Mouse (Mus musculus): ENCODE measurements around the gene Gm10477.
"Not testable (repeated sequence)": the region's sequence is repeated elsewhere in the genome, so short reads cannot be mapped to it uniquely, and the experiment has no call there.

The Gm10477 gene

GRCm38 (mm10) chrX:56524442-56524841 is at the start of gene Gm10477:
Gm10477 (plus strand) TSS chrX:56524742.
- in situ Hi-C loops (cut with MboI; ENCODE audit: low pct_unique_long_range_greater_than_20kb in 1 of 2, low sequenced_read_pairs in 2 of 2, unreplicated experiment in 1 of 2) = not testable (repeated sequence)

- in situ Hi-C loops (cut with MboI; ENCODE audit: low pct_unique_long_range_greater_than_20kb in 1 of 2, low sequenced_read_pairs in 2 of 2, unreplicated experiment in 1 of 2) = no loop called here
These were observed 47.0 kb upstream of the Gm10477 start for GRCm38 (mm10) chrX:56477553-56477952.

GRCm38 (mm10) chrX:56481906-56482305 is 42.6 kb upstream of the Gm10477 start:
- in situ Hi-C loops (cut with MboI; ENCODE audit: low pct_unique_long_range_greater_than_20kb in 1 of 2, low sequenced_read_pairs in 2 of 2, unreplicated experiment in 1 of 2) = loop anchor here in 1 of 2 experiments (10.0 kb wide), 1 partner anchor 47 kb away; no protein-coding TSS in a partner anchor

- in situ Hi-C loops (cut with MboI; ENCODE audit: low pct_unique_long_range_greater_than_20kb in 1 of 2, low sequenced_read_pairs in 2 of 2, unreplicated experiment in 1 of 2) = loop anchor here (10.0 kb wide), 1 partner anchor 55 kb away; no protein-coding TSS in a partner anchor
These were observed 34.8 kb upstream of the Gm10477 start for GRCm38 (mm10) chrX:56489758-56490157.

- in situ Hi-C loops (cut with MboI; ENCODE audit: low pct_unique_long_range_greater_than_20kb in 1 of 2, low sequenced_read_pairs in 2 of 2, unreplicated experiment in 1 of 2) = loop anchor here in 1 of 2 experiments (10.0 kb wide), 1 partner anchor 62 kb away; no protein-coding TSS in a partner anchor
These were observed 27.3 kb upstream of the Gm10477 start for GRCm38 (mm10) chrX:56497241-56497640.

- in situ Hi-C loops (cut with MboI; ENCODE audit: low pct_unique_long_range_greater_than_20kb in 1 of 2, low sequenced_read_pairs in 2 of 2, unreplicated experiment in 1 of 2) = loop anchor here in 1 of 2 experiments (25.0 kb wide), 1 partner anchor 256 kb away; no protein-coding TSS in a partner anchor
These were observed 6.7 kb downstream of the Gm10477 start for GRCm38 (mm10) chrX:56531266-56531665.

GRCm38 (mm10) chrX:56537162-56537561 is 12.6 kb downstream of the Gm10477 start:
- in situ Hi-C loops (cut with MboI; ENCODE audit: low pct_unique_long_range_greater_than_20kb in 1 of 2, low sequenced_read_pairs in 2 of 2, unreplicated experiment in 1 of 2) = loop anchor here in 1 of 2 experiments (25.0 kb wide), 1 partner anchor 250 kb away; no protein-coding TSS in a partner anchor

GRCm38 (mm10) chrX:56549506-56549905 is 25.0 kb downstream of the Gm10477 start, which contains the start of gene Gm648:
Gm648 (minus strand) TSS chrX:56549606.
- in situ Hi-C loops (cut with MboI; ENCODE audit: low pct_unique_long_range_greater_than_20kb in 1 of 2, low sequenced_read_pairs in 2 of 2, unreplicated experiment in 1 of 2) = loop anchor here in 1 of 2 experiments (25.0 kb wide), 1 partner anchor 238 kb away; no protein-coding TSS in a partner anchor

- in situ Hi-C loops (cut with MboI; ENCODE audit: low pct_unique_long_range_greater_than_20kb in 1 of 2, low sequenced_read_pairs in 2 of 2, unreplicated experiment in 1 of 2) = no loop called here
These were observed 29.0 kb downstream of the Gm10477 start for GRCm38 (mm10) chrX:56553584-56553983.

GRCm38 (mm10) chrX:56572465-56572864 is 47.9 kb downstream of the Gm10477 start:
- in situ Hi-C loops (cut with MboI; ENCODE audit: low pct_unique_long_range_greater_than_20kb in 1 of 2, low sequenced_read_pairs in 2 of 2, unreplicated experiment in 1 of 2) = no loop called here

All from mouse embryonic stem cell (cell line).